Mouse (Mus musculus): Measurements from ENCODE around the gene Hbp1.

- TF ChIP-seq CTCF (IDR thresholded peaks at IDR 0.05; ENCODE audit: low read depth, low read length) (no peak), POLR2A (IDR thresholded peaks at IDR 0.05; ENCODE audit: extremely low read depth, insufficient read depth, low read length) (no peak)
These were observed 66.0 kb downstream of the Hbp1 start for GRCm38 (mm10) chr12:31884365-31884764.
